ENCODE assay signal across 20 mouse cellular contexts in the genomic region with DNA sequence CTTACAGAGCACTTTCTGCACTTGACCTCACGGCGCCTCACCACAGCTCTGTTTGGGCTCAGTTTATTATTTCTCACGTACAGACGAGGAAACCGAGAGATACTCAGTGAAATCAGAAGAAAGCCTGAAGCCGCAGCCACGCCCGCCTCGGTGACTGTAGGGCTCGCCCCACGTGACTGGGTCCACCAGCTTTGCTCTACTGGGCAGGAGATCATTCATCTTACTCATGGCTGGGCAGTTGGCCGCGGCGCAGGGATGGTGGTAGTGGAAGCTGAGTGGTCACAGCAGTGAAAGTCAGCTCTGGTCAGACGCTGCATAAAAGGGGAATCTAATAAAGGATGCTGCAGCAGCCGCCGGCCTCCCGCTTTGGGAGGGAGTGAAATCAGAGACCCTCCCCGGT.
DNase-seq lines count a peak whose midpoint lies in the region; ATAC-seq and TF ChIP-seq lines count a peak whose summit lies in the region.
"Had no signal": no experiment of that assay in that cellular context is flagged by ENCODE, and none has a peak within 500 bp of the region (broad histone marks: within the 10 kb centered on the region; RNA-seq: fewer than 3 reads in every experiment).

No protein-coding gene starts in this region.

- no peak overlapping the region for H3K4me3 ChIP-seq in CH12.LX (replicated peaks in 1 of 3; ENCODE audit: low read depth in 2 of 3, low read length in 2 of 3, poor library complexity in 1 of 3)
- peak overlapping the region; percentile 7; the same call in 1 of the 2 replicates for H3K4me3 ChIP-seq in ES-Bruce4 (ENCODE audit: low read depth, low read length)
- H3K4me3 ChIP-seq in stomach, postnatal 0 days (ENCODE audit: low read depth, low read length) = no peak overlapping the region
- H3K4me3 ChIP-seq: embryonic facial prominence, embryonic 15.5 days; erythroblast, embryonic 14.5 days; forebrain, embryonic 10.5 days; forebrain, embryonic 15.5 days; hindbrain, embryonic 15.5 days had no signal

- TF ChIP-seq RAD21 in CH12.LX (IDR thresholded peaks at IDR 0.05; ENCODE audit: low read depth, low read length) = no peak

- H3K9ac ChIP-seq in CH12.LX (ENCODE audit: insufficient read depth, low read depth) (no peak overlapping the region), ES-Bruce4 (ENCODE audit: low read depth, poor library complexity, severe bottlenecking) (no peak overlapping the region)
- H3K9ac ChIP-seq in stomach, postnatal 0 days (ENCODE audit: low read length) = no peak overlapping the region
- H3K9ac ChIP-seq: embryonic facial prominence, embryonic 15.5 days; forebrain, embryonic 15.5 days; hindbrain, embryonic 15.5 days had no signal

- TF ChIP-seq EP300 in CH12.LX (IDR thresholded peaks at IDR 0.05; ENCODE audit: low read length) (no peak), ES-Bruce4 (IDR thresholded peaks at IDR 0.05; ENCODE audit: insufficient read depth, low read depth, low read length) (no peak)
- no peak for TF ChIP-seq EP300 in stomach, postnatal 0 days (optimal IDR thresholded peaks at IDR 0.05)

- TF ChIP-seq POLR2A in CH12.LX (IDR thresholded peaks at IDR 0.05; ENCODE audit: low read depth, low read length) (no peak), ES-Bruce4 (IDR thresholded peaks at IDR 0.05; ENCODE audit: insufficient read depth, low read length) (no peak)

- no peaks in the 10 kb centered on the region for H3K79me2 ChIP-seq in CH12.LX (replicated peaks; ENCODE audit: control insufficient read depth, extremely low read depth, insufficient read depth, poor library complexity, severe bottlenecking)

- no peak overlapping the region for H3K4me2 ChIP-seq in CH12.LX (ENCODE audit: insufficient read depth, low read depth, poor library complexity, severe bottlenecking)
- no peak overlapping the region for H3K4me2 ChIP-seq in stomach, postnatal 0 days (replicated peaks; ENCODE audit: low read depth)
- H3K4me2 ChIP-seq: embryonic facial prominence, embryonic 15.5 days; forebrain, embryonic 15.5 days; heart, embryonic 11.5 days; hindbrain, embryonic 15.5 days had no signal

- no peaks in the 10 kb centered on the region for H3K4me1 ChIP-seq in CH12.LX (ENCODE audit: control insufficient read depth in 1 of 2, insufficient read depth in 2 of 2)
- H3K4me1 ChIP-seq in ES-Bruce4 (ENCODE audit: control insufficient read depth, insufficient read depth, low read length) = peaks cover 2% of the 10 kb centered on the region
- no peaks in the 10 kb centered on the region for H3K4me1 ChIP-seq in stomach, postnatal 0 days (replicated peaks; ENCODE audit: control insufficient read depth, insufficient read depth)
- H3K4me1 ChIP-seq: forebrain, embryonic 15.5 days had no signal

- in situ Hi-C loops in CH12.LX (cut with MboI; ENCODE audit: low pct_ligation_motif_present, low pct_unique_long_range_greater_than_20kb, low sequenced_read_pairs) = no loop called here

- WGBS in stomach, postnatal 0 days = 80% methylated on average over 19 of the region's 19 CpGs

- H3K9me3 ChIP-seq in CH12.LX (replicated peaks; ENCODE audit: low read length) = no peaks in the 10 kb centered on the region
- H3K9me3 ChIP-seq in ES-Bruce4 (replicated peaks; ENCODE audit: control insufficient read depth, insufficient read depth, low read length, poor library complexity, severe bottlenecking) = no peaks in the 10 kb centered on the region
- no peaks in the 10 kb centered on the region for H3K9me3 ChIP-seq in stomach, postnatal 0 days (ENCODE audit: control insufficient read depth, low read length)
- H3K9me3 ChIP-seq: embryonic facial prominence, embryonic 15.5 days; forebrain, embryonic 10.5 days; forebrain, embryonic 15.5 days; hindbrain, embryonic 15.5 days had no signal

- no peak for ATAC-seq in stomach, postnatal 0 days (ENCODE audit: low FRiP score, low TSS enrichment)
- ATAC-seq: forebrain, embryonic 15.5 days had no signal

- dilution Hi-C loops in CH12.LX (cut with MboI; ENCODE audit: extremely low pct_ligation_motif_present, extremely low pct_unique_long_range_greater_than_20kb, low sequenced_read_pairs) = no loop called here

- H3K27me3 ChIP-seq in CH12.LX (replicated peaks) (no peaks in the 10 kb centered on the region), ES-Bruce4 (ENCODE audit: control insufficient read depth, insufficient read depth, low read length, poor library complexity, severe bottlenecking) (no peaks in the 10 kb centered on the region)
- no peaks in the 10 kb centered on the region for H3K27me3 ChIP-seq in stomach, postnatal 0 days (ENCODE audit: control insufficient read depth, insufficient read depth, low read length)
- H3K27me3 ChIP-seq: embryonic facial prominence, embryonic 15.5 days; forebrain, embryonic 15.5 days; hindbrain, embryonic 15.5 days had no signal

- no peak for TF ChIP-seq CTCF in CH12.LX (conservative IDR thresholded peaks at IDR 0.05 in 1 of 2, IDR thresholded peaks at IDR 0.05 in 1 of 2; ENCODE audit: low read depth in 2 of 2, low read length in 2 of 2)
- TF ChIP-seq CTCF in ES-Bruce4 (IDR thresholded peaks at IDR 0.05; ENCODE audit: low read depth, low read length) = no peak
- TF ChIP-seq CTCF in stomach, postnatal 0 days (IDR thresholded peaks at IDR 0.05; ENCODE audit: low read depth) = no peak

- H3K27ac ChIP-seq in CH12.LX (ENCODE audit: insufficient read depth, low read depth) (no peak overlapping the region), ES-Bruce4 (ENCODE audit: insufficient read depth, low read length) (no peak overlapping the region)
- no peak overlapping the region for H3K27ac ChIP-seq in stomach, postnatal 0 days (replicated peaks)
- H3K27ac ChIP-seq: embryonic facial prominence, embryonic 15.5 days; forebrain, embryonic 10.5 days; forebrain, embryonic 15.5 days; hindbrain, embryonic 15.5 days had no signal

- H3K36me3 ChIP-seq in CH12.LX (replicated peaks in 1 of 2; ENCODE audit: control insufficient read depth in 1 of 2, insufficient read depth in 1 of 2, low read length in 1 of 2) = no peaks in the 10 kb centered on the region
- no peaks in the 10 kb centered on the region for H3K36me3 ChIP-seq in ES-Bruce4 (ENCODE audit: control insufficient read depth, insufficient read depth, low read length, poor library complexity, severe bottlenecking)
- H3K36me3 ChIP-seq in stomach, postnatal 0 days (ENCODE audit: control insufficient read depth, insufficient read depth, low read length) = no peaks in the 10 kb centered on the region
- H3K36me3 ChIP-seq: embryonic facial prominence, embryonic 15.5 days; forebrain, embryonic 10.5 days; forebrain, embryonic 15.5 days; hindbrain, embryonic 15.5 days had no signal

- peak; percentile 14 for DNase-seq in kidney, postnatal 10 days
- DNase-seq in kidney, postnatal 14 days = no peak
- DNase-seq in CH12.LX (ENCODE audit: extremely low read depth) = no peak
- peak; percentile 33 for DNase-seq in stomach, postnatal 0 days (ENCODE audit: low spot score)
- DNase-seq in ovary, adult 18-20 months (ENCODE audit: low spot score) = no peak
- no peak for DNase-seq in neural tube, embryonic 10.5 days (ENCODE audit: extremely low spot score, low spot score)
- DNase-seq: cerebellum, adult 11 months; cerebellum, adult 8-10 months; cerebellum, postnatal 14 days; embryo, embryonic 11 days; gastrocnemius, postnatal 36 days; heart, adult 18-20 months; heart, postnatal 36 days had no signal

TF ChIP-seq in CH12.LX, 34 proteins besides CTCF, POLR2A, EP300 and RAD21:
- 0 out of 2 replicates have a peak, but pooled peaks have one; percentile 5 for TF ChIP-seq USF1 (IDR thresholded peaks at IDR 0.05; ENCODE audit: low read depth, low read length)
- TF ChIP-seq ELF1 (IDR thresholded peaks at IDR 0.05; ENCODE audit: low read depth, low read length) = no peak
- no peak for TF ChIP-seq BHLHE40 (IDR thresholded peaks at IDR 0.05; ENCODE audit: low read depth, low read length)

Comparison
In these comparisons a context has a peak if more than half of its experiments do, and no peak if none do; other contexts are left out.
1. DNase-seq: peak in kidney, postnatal 10 days (single experiment) and stomach, postnatal 0 days (single experiment); none in kidney, postnatal 14 days (single experiment), CH12.LX (single experiment), ovary, adult 18-20 months (single experiment) and neural tube, embryonic 10.5 days (single experiment).